ENCODE assay signal across 10 mouse cellular contexts in the genomic region with DNA sequence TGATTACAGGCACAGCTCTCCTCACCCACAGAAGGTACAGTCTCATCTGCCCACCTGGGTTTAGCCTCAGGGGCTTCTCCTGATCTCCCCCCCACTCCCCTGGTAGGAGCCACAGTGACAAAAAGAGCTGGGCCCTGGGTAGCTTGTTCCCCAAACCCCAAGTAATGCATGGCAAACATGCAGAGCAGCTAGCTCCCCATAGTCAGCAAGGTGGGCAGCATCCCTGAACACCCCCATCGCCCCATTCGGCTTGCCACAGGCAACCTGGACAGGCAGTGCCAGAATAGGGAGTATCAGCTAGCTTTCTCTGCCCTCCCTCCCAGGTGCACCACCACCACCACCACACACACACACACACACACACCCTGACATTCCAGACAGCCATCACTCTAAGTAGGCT. TPM values are rescaled to one million over a fixed set of nuclear protein-coding genes. Genes with fewer than 3 reads are reported as not detected.
DNase-seq lines count a peak whose midpoint lies in the region; ATAC-seq and TF ChIP-seq lines count a peak whose summit lies in the region.
"Had no signal": no experiment of that assay in that cellular context is flagged by ENCODE, and none has a peak within 500 bp of the region (broad histone marks: within the 10 kb centered on the region; RNA-seq: fewer than 3 reads in every experiment).

No protein-coding gene starts in this region.

- no peak overlapping the region for H3K9ac ChIP-seq in forebrain, embryonic 13.5 days
- no peak overlapping the region for H3K9ac ChIP-seq in forebrain, postnatal 0 days
- H3K9ac ChIP-seq in liver, adult 2 months (ENCODE audit: low read depth, low read length): peak overlapping the region; percentile 20
- H3K9ac ChIP-seq in embryonic facial prominence, embryonic 14.5 days (ENCODE audit: low read depth, low read length): no peak overlapping the region
- no peak overlapping the region; the same call in 1 of the 2 replicates for H3K9ac ChIP-seq in liver, embryonic 15.5 days
- H3K9ac ChIP-seq: midbrain, embryonic 15.5 days had no signal

- no peak for DNase-seq in forebrain, postnatal 0 days
- no peak for DNase-seq in liver, adult 2 months (ENCODE audit: extremely low read depth, low read depth, low spot score)
- no peak for DNase-seq in liver
- no peak for DNase-seq in embryonic facial prominence, embryonic 14.5 days (ENCODE audit: low spot score)
- no peak for DNase-seq in frontal cortex, postnatal 36 days (ENCODE audit: low spot score in 2 of 2)
- no peak for DNase-seq in frontal cortex, postnatal 10 days (ENCODE audit: low spot score in 2 of 2)
- DNase-seq: cerebellum, postnatal 14 days had no signal

- peaks cover 77% of the 10 kb centered on the region for H3K79me2 ChIP-seq in liver, adult 2 months (ENCODE audit: control insufficient read depth, insufficient read depth, low read length)

- no peaks in the 10 kb centered on the region for H3K36me3 ChIP-seq in forebrain, embryonic 13.5 days (ENCODE audit: poor library complexity, severe bottlenecking)
- no peaks in the 10 kb centered on the region for H3K36me3 ChIP-seq in forebrain, postnatal 0 days (ENCODE audit: insufficient read depth)
- peaks cover 2% of the 10 kb centered on the region; the same call in 1 of the 2 replicates for H3K36me3 ChIP-seq in liver, adult 2 months (ENCODE audit: control insufficient read depth, insufficient read depth, low read length)
- H3K36me3 ChIP-seq in embryonic facial prominence, embryonic 14.5 days (ENCODE audit: control insufficient read depth, insufficient read depth, low read length): 0 out of 2 replicates have a peak, but pooled peaks cover under 1% of the 10 kb centered on the region
- peaks cover 12% of the 10 kb centered on the region for H3K36me3 ChIP-seq in liver, embryonic 15.5 days (replicated peaks)
- H3K36me3 ChIP-seq: midbrain, embryonic 15.5 days had no signal

- ATAC-seq in forebrain, embryonic 13.5 days: no peak
- no peak for ATAC-seq in forebrain, postnatal 0 days
- no peak for ATAC-seq in embryonic facial prominence, embryonic 14.5 days (ENCODE audit: low read depth)
- ATAC-seq in liver, embryonic 15.5 days (ENCODE audit: insufficient read depth): no peak
- ATAC-seq: midbrain, embryonic 15.5 days had no signal

- WGBS in forebrain, embryonic 13.5 days: 94% methylated on average over 2 of the region's 2 CpGs
- 94% methylated on average over 2 of the region's 2 CpGs for WGBS in forebrain, postnatal 0 days
- WGBS in liver, adult 2 months: 94% methylated on average over 2 of the region's 2 CpGs
- 73% methylated on average over 2 of the region's 2 CpGs for WGBS in embryonic facial prominence, embryonic 14.5 days
- 66% methylated on average over 2 of the region's 2 CpGs for WGBS in liver, embryonic 15.5 days (ENCODE audit: insufficient replicate concordance)

- no peak for TF ChIP-seq POLR2A in liver, adult 2 months (IDR thresholded peaks at IDR 0.05; ENCODE audit: extremely low read depth, insufficient read depth, low read length)

- peaks cover 61% of the 10 kb centered on the region for H3K27me3 ChIP-seq in forebrain, embryonic 13.5 days
- H3K27me3 ChIP-seq in forebrain, postnatal 0 days (ENCODE audit: insufficient read depth, low read length): no peaks in the 10 kb centered on the region; the same call in 1 of the 2 replicates
- no peaks in the 10 kb centered on the region for H3K27me3 ChIP-seq in liver, adult 2 months (ENCODE audit: control insufficient read depth, insufficient read depth, low read length)
- peaks cover 12% of the 10 kb centered on the region; the same call in 1 of the 2 replicates for H3K27me3 ChIP-seq in embryonic facial prominence, embryonic 14.5 days (replicated peaks; ENCODE audit: control insufficient read depth, insufficient read depth, low read length)
- H3K27me3 ChIP-seq in liver, embryonic 15.5 days: peaks cover 13% of the 10 kb centered on the region

- TF ChIP-seq CTCF in forebrain, postnatal 0 days (IDR thresholded peaks at IDR 0.05; ENCODE audit: low read depth): no peak
- TF ChIP-seq CTCF in liver, adult 2 months (IDR thresholded peaks at IDR 0.05; ENCODE audit: low read depth, low read length): no peak

- H3K4me2 ChIP-seq in forebrain, embryonic 13.5 days: 0 out of 2 replicates have a peak overlapping the region, but pooled peaks have one; percentile 1
- no peak overlapping the region for H3K4me2 ChIP-seq in forebrain, postnatal 0 days (ENCODE audit: low read depth)
- H3K4me2 ChIP-seq in embryonic facial prominence, embryonic 14.5 days (ENCODE audit: low read depth, low read length): peak overlapping the region; percentile 8; the same call in 1 of the 2 replicates
- peak overlapping the region; percentile 99 for H3K4me2 ChIP-seq in liver, embryonic 15.5 days

- H3K4me3 ChIP-seq in forebrain, embryonic 13.5 days: no peak overlapping the region
- H3K4me3 ChIP-seq in forebrain, postnatal 0 days (ENCODE audit: low read depth, low read length): no peak overlapping the region
- H3K4me3 ChIP-seq in liver, adult 2 months (ENCODE audit: insufficient read depth, low read depth, low read length): no peak overlapping the region
- no peak overlapping the region for H3K4me3 ChIP-seq in embryonic facial prominence, embryonic 14.5 days (ENCODE audit: low read depth, low read length)
- peak overlapping the region; percentile 83; the same call in 1 of the 2 replicates for H3K4me3 ChIP-seq in liver, embryonic 15.5 days (replicated peaks)
- H3K4me3 ChIP-seq: midbrain, embryonic 15.5 days had no signal

- peaks cover 44% of the 10 kb centered on the region for H3K4me1 ChIP-seq in forebrain, embryonic 13.5 days
- peaks cover 16% of the 10 kb centered on the region for H3K4me1 ChIP-seq in forebrain, postnatal 0 days (ENCODE audit: insufficient read depth)
- H3K4me1 ChIP-seq in liver, adult 2 months (ENCODE audit: control insufficient read depth, insufficient read depth, low read length): peaks cover 33% of the 10 kb centered on the region
- peaks cover 41% of the 10 kb centered on the region for H3K4me1 ChIP-seq in embryonic facial prominence, embryonic 14.5 days (ENCODE audit: control insufficient read depth, insufficient read depth, low read length)
- peaks cover 79% of the 10 kb centered on the region for H3K4me1 ChIP-seq in liver, embryonic 15.5 days (replicated peaks)

- no peak overlapping the region for H3K27ac ChIP-seq in forebrain, embryonic 13.5 days
- no peak overlapping the region for H3K27ac ChIP-seq in forebrain, postnatal 0 days (ENCODE audit: low read depth, low read length)
- H3K27ac ChIP-seq in liver, adult 2 months (replicated peaks; ENCODE audit: insufficient read depth, low read depth, low read length): peak overlapping the region; percentile 47
- no peak overlapping the region for H3K27ac ChIP-seq in embryonic facial prominence, embryonic 14.5 days (replicated peaks; ENCODE audit: low read depth, low read length)
- H3K27ac ChIP-seq in liver, embryonic 15.5 days (replicated peaks): peak overlapping the region; percentile 61
- H3K27ac ChIP-seq: midbrain, embryonic 15.5 days had no signal

- H3K9me3 ChIP-seq in forebrain, embryonic 13.5 days (replicated peaks): no peaks in the 10 kb centered on the region
- no peaks in the 10 kb centered on the region for H3K9me3 ChIP-seq in forebrain, postnatal 0 days (ENCODE audit: low read length)
- H3K9me3 ChIP-seq in embryonic facial prominence, embryonic 14.5 days (ENCODE audit: control insufficient read depth, low read length): no peaks in the 10 kb centered on the region
- no peaks in the 10 kb centered on the region for H3K9me3 ChIP-seq in liver, embryonic 15.5 days (replicated peaks)
- H3K9me3 ChIP-seq: midbrain, embryonic 15.5 days had no signal

RNA-seq across cellular contexts. Expression of a gene that starts 4.3 kb away (rescaled TPM):
- 4.7 and 4.8 TPM in 2 replicates for polyA plus RNA-seq in forebrain, embryonic 13.5 days (2015; fragmentation: Nextera tagmentation; extraction: Ambion mirVana)
- total RNA-seq in forebrain, postnatal 0 days (2014; rRNA removed): 11.7 and 14.1 TPM in 2 replicates
- 4.6 and 6.2 TPM in 2 replicates for polyA plus RNA-seq in forebrain, postnatal 0 days (2015; fragmentation: Nextera tagmentation; extraction: Ambion mirVana)
- 7.0 and 8.7 TPM in 2 replicates for total RNA-seq in liver, adult 2 months (2014; rRNA removed)
- 11.1 and 14.2 TPM in 2 replicates for polyA plus RNA-seq in liver, adult 2 months (2012; rRNA removed)
- polyA plus RNA-seq in embryonic facial prominence, embryonic 14.5 days (2014; fragmentation: Nextera tagmentation; extraction: Ambion mirVana): 17.8 and 18.3 TPM in 2 replicates
- polyA plus RNA-seq in liver, embryonic 15.5 days (2015; fragmentation: Nextera tagmentation; extraction: Ambion mirVana): 6.7 and 7.7 TPM in 2 replicates

RNA-seq across cellular contexts. Expression of a gene that starts 15.6 kb away (rescaled TPM):
- polyA plus RNA-seq in forebrain, embryonic 13.5 days (2015; fragmentation: Nextera tagmentation; extraction: Ambion mirVana): 46.8 and 50.7 TPM in 2 replicates
- 49.7 and 51.5 TPM in 2 replicates for total RNA-seq in forebrain, postnatal 0 days (2014; rRNA removed)
- polyA plus RNA-seq in forebrain, postnatal 0 days (2015; fragmentation: Nextera tagmentation; extraction: Ambion mirVana): 36.3 and 38.7 TPM in 2 replicates
- total RNA-seq in liver, adult 2 months (2014; rRNA removed): 7.1 and 7.4 TPM in 2 replicates
- 11.6 and 12.0 TPM in 2 replicates for polyA plus RNA-seq in liver, adult 2 months (2012; rRNA removed)
- polyA plus RNA-seq in embryonic facial prominence, embryonic 14.5 days (2014; fragmentation: Nextera tagmentation; extraction: Ambion mirVana): 18.8 and 20.3 TPM in 2 replicates
- 3.9 and 4.5 TPM in 2 replicates for polyA plus RNA-seq in liver, embryonic 15.5 days (2015; fragmentation: Nextera tagmentation; extraction: Ambion mirVana)

Comparison
In these comparisons a context has a peak if more than half of its experiments do, and no peak if none do; other contexts are left out.
1. H3K27ac ChIP-seq: peak in liver, adult 2 months (single experiment) and liver, embryonic 15.5 days (single experiment); none in forebrain, embryonic 13.5 days (single experiment), forebrain, postnatal 0 days (single experiment) and embryonic facial prominence, embryonic 14.5 days (single experiment).